In the genomic region with DNA sequence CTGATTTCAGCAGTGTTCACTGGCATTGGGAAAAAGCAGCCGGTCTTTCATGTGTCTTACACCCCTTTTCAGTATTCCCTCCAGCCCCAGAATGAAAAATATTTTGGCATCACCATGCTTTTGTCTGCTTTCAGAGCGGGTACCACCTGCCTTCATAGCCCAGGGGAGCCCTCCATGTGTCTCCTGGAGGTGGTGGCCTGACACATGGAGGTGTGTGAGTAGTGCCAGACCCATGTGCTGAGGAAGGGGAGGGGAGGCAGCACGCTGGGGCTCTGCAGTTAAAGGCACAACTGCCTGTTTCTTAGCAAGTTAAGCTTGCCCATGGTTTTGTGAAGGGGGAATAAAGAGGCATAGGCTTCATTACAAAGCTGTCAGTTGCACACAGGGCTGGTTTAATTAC, we compare ENCODE assay signal across 12 mouse cellular contexts.
DNase-seq lines count a peak whose midpoint lies in the region; ATAC-seq lines count a peak whose summit lies in the region.
"Had no signal": no experiment of that assay in that cellular context is flagged by ENCODE, and none has a peak within 500 bp of the region (broad histone marks: within the 10 kb centered on the region; RNA-seq: fewer than 3 reads in every experiment).

No protein-coding gene starts in this region.

- no peaks in the 10 kb centered on the region for H3K9me3 ChIP-seq in hindbrain, embryonic 16.5 days (ENCODE audit: control insufficient read depth, low read length)
- no peaks in the 10 kb centered on the region for H3K9me3 ChIP-seq in neural tube, embryonic 15.5 days (replicated peaks)

- H3K4me2 ChIP-seq in hindbrain, embryonic 16.5 days (ENCODE audit: low read length) = no peak overlapping the region
- H3K4me2 ChIP-seq in neural tube, embryonic 15.5 days = no peak overlapping the region

- H3K36me3 ChIP-seq in hindbrain, embryonic 16.5 days (ENCODE audit: control insufficient read depth, insufficient read depth, low read length) = no peaks in the 10 kb centered on the region
- H3K36me3 ChIP-seq in neural tube, embryonic 15.5 days = no peaks in the 10 kb centered on the region

- peak; percentile 28 to 37 for DNase-seq in cerebellum, postnatal 14 days
- DNase-seq in cerebellum, adult 9-11 months = no peak
- peak; percentile 81 for DNase-seq in left cerebral cortex, postnatal 4 days
- no peak for DNase-seq in left cerebral cortex, adult 9 months (ENCODE audit: low spot score in 2 of 2)
- DNase-seq in gastrocnemius, adult 8-10 months (ENCODE audit: low spot score in 2 of 2) = no peak
- no peak for DNase-seq in adrenal gland, postnatal 36 days
- DNase-seq: cerebellum, adult 2 months; gastrocnemius, adult 2 months; liver, postnatal 0 days had no signal

- intact Hi-C loops in left cerebral cortex, postnatal 4 days (cut with DNase I) = no loop called here

- no peak overlapping the region for H3K4me3 ChIP-seq in hindbrain, embryonic 16.5 days (ENCODE audit: low read length)
- H3K4me3 ChIP-seq in neural tube, embryonic 15.5 days (replicated peaks) = no peak overlapping the region
- H3K4me3 ChIP-seq: gastrocnemius, adult 2 months had no signal

- H3K27me3 ChIP-seq in hindbrain, embryonic 16.5 days (replicated peaks; ENCODE audit: control insufficient read depth, insufficient read depth, low read length) = 0 out of 2 replicates have a peak, but pooled peaks cover 3% of the 10 kb centered on the region
- no peaks in the 10 kb centered on the region for H3K27me3 ChIP-seq in neural tube, embryonic 15.5 days (replicated peaks)

- 38% methylated on average over 3 of the region's 3 CpGs for WGBS in hindbrain, embryonic 16.5 days
- 44% methylated on average over 3 of the region's 3 CpGs for WGBS in neural tube, embryonic 15.5 days

- peaks cover 18% of the 10 kb centered on the region for H3K4me1 ChIP-seq in hindbrain, embryonic 16.5 days (ENCODE audit: control insufficient read depth, insufficient read depth, low read depth, low read length)
- H3K4me1 ChIP-seq in neural tube, embryonic 15.5 days = peaks cover 23% of the 10 kb centered on the region

- H3K27ac ChIP-seq in hindbrain, embryonic 16.5 days (ENCODE audit: low read depth, low read length) = peak overlapping the region; percentile 39; the same call in 1 of the 2 replicates
- H3K27ac ChIP-seq in neural tube, embryonic 15.5 days (replicated peaks) = peak overlapping the region; percentile 33; the same call in 1 of the 2 replicates
- H3K27ac ChIP-seq: gastrocnemius, adult 2 months; macrophage had no signal

- peak; percentile 68 for ATAC-seq in hindbrain, embryonic 16.5 days
- 0 out of 2 replicates have a peak, but pooled peaks have one; percentile 51 for ATAC-seq in neural tube, embryonic 15.5 days (ENCODE audit: low FRiP score)
- ATAC-seq: liver, postnatal 0 days had no signal

- H3K9ac ChIP-seq in hindbrain, embryonic 16.5 days (ENCODE audit: low read depth, low read length) = no peak overlapping the region
- H3K9ac ChIP-seq in neural tube, embryonic 15.5 days (replicated peaks) = no peak overlapping the region
- H3K9ac ChIP-seq: liver, postnatal 0 days had no signal

Comparison
In these comparisons a context has a peak if more than half of its experiments do, and no peak if none do; other contexts are left out.
1. DNase-seq: peak in cerebellum, postnatal 14 days (2 of 2) and left cerebral cortex, postnatal 4 days (single experiment); none in cerebellum, adult 9-11 months (single experiment), left cerebral cortex, adult 9 months (0 of 2), gastrocnemius, adult 8-10 months (0 of 2) and adrenal gland, postnatal 36 days (0 of 2).